Mouse (Mus musculus) kidney, adult 2 months (tissue): Measurements from ENCODE around the gene Sel1l. TPM values are rescaled to one million over a fixed set of nuclear protein-coding genes. Genes with fewer than 3 reads are reported as not detected.

Source experiments
- DNase-seq: peaks from one replicate; pipeline ENCODE4 v3.0.0; 2021
- H3K27ac ChIP-seq: fragments of 200-500 bp; 2 replicates; pipeline ENCODE4 v1.5.1; 2012; ENCODE audit warnings: low read depth, low read length, control low read depth, inconsistent platforms; ENCODE audit not compliant: insufficient read depth
- H3K27me3 ChIP-seq: fragments of 200-500 bp; replicated peaks from 2 replicates; pipeline ENCODE4 v1.6.1; 2012; ENCODE audit warnings: mild to moderate bottlenecking, moderate library complexity, low read length, inconsistent platforms; ENCODE audit not compliant: control insufficient read depth, insufficient read depth
- H3K36me3 ChIP-seq: fragments of 200-500 bp; 2 replicates; pipeline ENCODE4 v1.6.1; 2012; ENCODE audit warnings: mild to moderate bottlenecking, moderate library complexity, low read length, inconsistent platforms; ENCODE audit not compliant: control insufficient read depth, insufficient read depth
- H3K4me1 ChIP-seq: fragments of 200-500 bp; 2 replicates; pipeline ENCODE4 v1.6.1; 2011; ENCODE audit warnings: low read length; ENCODE audit not compliant: control insufficient read depth, insufficient read depth
- H3K4me3 ChIP-seq: fragments of 200-500 bp; 2 replicates; pipeline ENCODE4 v1.5.1; 2011; ENCODE audit warnings: mild to moderate bottlenecking, low read depth, low read length, control low read depth; ENCODE audit not compliant: insufficient read depth
- CTCF ChIP-seq: fragments of 200-500 bp; conservative IDR thresholded peaks from 2 replicates; pipeline ENCODE4 v1.5.1; 2011; ENCODE audit warnings: low read depth, mild to moderate bottlenecking, control low read depth, low read length, moderate library complexity, mixed read lengths; ENCODE audit not compliant: insufficient read depth, insufficient read length
- POLR2A ChIP-seq: fragments of 200-500 bp; IDR thresholded peaks from one replicate; pipeline ENCODE4 v1.6.1; 2011; ENCODE audit warnings: low read depth, low read length, control low read depth
- WGBS: fragments of 180-500 bp; shearing (Covaris S2); methylation state at CpG from one replicate; pipeline ENCODE4 v1.1.7; 2018; 5-methylcytosine and 5-hydroxymethylcytosine counted together
- polyA plus RNA-seq: library from polyadenylated mRNA; depleted of rRNA; stranded (reverse); fragments of >200 nt; gene quantifications from 2 replicates; pipeline ENCODE4 v1.2.3, GENCODE M21; 2012

Gene Sel1l
- polyA plus RNA-seq, 1 experiment, result 26.9 TPM

- no peak for DNase-seq
- no peak overlapping the region for H3K27ac ChIP-seq
- H3K36me3 ChIP-seq, result no peaks in the 10 kb centered on the region
- H3K4me1 ChIP-seq, result no peaks in the 10 kb centered on the region
- H3K4me3 ChIP-seq, result no peak overlapping the region
- TF ChIP-seq CTCF (no peak), POLR2A (no peak)
- H3K27me3 ChIP-seq, result no peaks in the 10 kb centered on the region
- 92% methylated on average over 12 of the region's 12 CpGs for WGBS
These were observed 46.3 kb downstream of the Sel1l start for GRCm38 (mm10) chr12:91802586-91803206.

- Histone ChIP-seq H3K27me3 (no peaks in the 10 kb centered on the region), H3K4me1 (no peaks in the 10 kb centered on the region), H3K27ac (no peak overlapping the region), H3K4me3 (no peak overlapping the region), H3K36me3 (no peaks in the 10 kb centered on the region)
- no peak for DNase-seq
- 82% methylated on average over 6 of the region's 6 CpGs for WGBS
- TF ChIP-seq POLR2A (no peak), CTCF (no peak)
These were observed 48.0 kb downstream of the Sel1l start for GRCm38 (mm10) chr12:91800861-91801385.

GRCm38 (mm10) chr12:91799821-91800335 lies 49.1 kb downstream of the Sel1l start:
- DNase-seq, result no peak
- Histone ChIP-seq H3K4me1 (no peaks in the 10 kb centered on the region), H3K27me3 (no peaks in the 10 kb centered on the region), H3K27ac (no peak overlapping the region), H3K36me3 (no peaks in the 10 kb centered on the region), H3K4me3 (no peak overlapping the region)
- TF ChIP-seq POLR2A (no peak), CTCF (no peak)
- WGBS, result 69% methylated on average over 12 of the region's 12 CpGs

GRCm38 (mm10) chr12:91799379-91799773 lies 49.6 kb downstream of the Sel1l start:
- Histone ChIP-seq H3K4me3 (no peak overlapping the region), H3K27ac (no peak overlapping the region), H3K4me1 (no peaks in the 10 kb centered on the region), H3K27me3 (no peaks in the 10 kb centered on the region), H3K36me3 (no peaks in the 10 kb centered on the region)
- peak; percentile 41 for DNase-seq
- WGBS, result 12% methylated on average over 6 of the region's 6 CpGs
- TF ChIP-seq POLR2A (no peak), CTCF (no peak)

GRCm38 (mm10) chr12:91798720-91799378 lies 50.1 kb downstream of the Sel1l start:
- 72% methylated on average over 6 of the region's 6 CpGs for WGBS
- no peaks in the 10 kb centered on the region for H3K27me3 ChIP-seq
- H3K4me1 ChIP-seq, result no peaks in the 10 kb centered on the region
- TF ChIP-seq POLR2A (no peak), CTCF (no peak)
- no peak overlapping the region for H3K4me3 ChIP-seq
- no peak overlapping the region for H3K27ac ChIP-seq
- H3K36me3 ChIP-seq, result no peaks in the 10 kb centered on the region
- DNase-seq, result no peak

- Histone ChIP-seq H3K27ac (no peak overlapping the region), H3K27me3 (no peaks in the 10 kb centered on the region), H3K36me3 (no peaks in the 10 kb centered on the region), H3K4me3 (no peak overlapping the region), H3K4me1 (no peaks in the 10 kb centered on the region)
- TF ChIP-seq POLR2A (no peak), CTCF (no peak)
- 68% methylated on average over 4 of the region's 4 CpGs for WGBS
- DNase-seq, result peak; percentile 72
These were observed 52.2 kb downstream of the Sel1l start for GRCm38 (mm10) chr12:91796774-91797173.

GRCm38 (mm10) chr12:91793266-91793665 lies 55.7 kb downstream of the Sel1l start:
- Histone ChIP-seq H3K27ac (no peak overlapping the region), H3K4me3 (no peak overlapping the region), H3K4me1 (no peaks in the 10 kb centered on the region), H3K27me3 (no peaks in the 10 kb centered on the region), H3K36me3 (no peaks in the 10 kb centered on the region)
- 82% methylated on average over 8 of the region's 8 CpGs for WGBS
- TF ChIP-seq POLR2A, result no peak
- TF ChIP-seq CTCF, result no peak
- no peak for DNase-seq
